Mouse (Mus musculus): ENCODE results near the gene Ankle1. TPM values are rescaled to one million over a fixed set of nuclear protein-coding genes. Genes with fewer than 3 reads are reported as not detected.
"Not testable (repeated sequence)": the region's sequence is repeated elsewhere in the genome, so short reads cannot be mapped to it uniquely, and the experiment has no call there.

Ankle1 gene
- polyA plus RNA-seq, 1 experiment from 2014 or later, result 26.4 TPM

DNA sequence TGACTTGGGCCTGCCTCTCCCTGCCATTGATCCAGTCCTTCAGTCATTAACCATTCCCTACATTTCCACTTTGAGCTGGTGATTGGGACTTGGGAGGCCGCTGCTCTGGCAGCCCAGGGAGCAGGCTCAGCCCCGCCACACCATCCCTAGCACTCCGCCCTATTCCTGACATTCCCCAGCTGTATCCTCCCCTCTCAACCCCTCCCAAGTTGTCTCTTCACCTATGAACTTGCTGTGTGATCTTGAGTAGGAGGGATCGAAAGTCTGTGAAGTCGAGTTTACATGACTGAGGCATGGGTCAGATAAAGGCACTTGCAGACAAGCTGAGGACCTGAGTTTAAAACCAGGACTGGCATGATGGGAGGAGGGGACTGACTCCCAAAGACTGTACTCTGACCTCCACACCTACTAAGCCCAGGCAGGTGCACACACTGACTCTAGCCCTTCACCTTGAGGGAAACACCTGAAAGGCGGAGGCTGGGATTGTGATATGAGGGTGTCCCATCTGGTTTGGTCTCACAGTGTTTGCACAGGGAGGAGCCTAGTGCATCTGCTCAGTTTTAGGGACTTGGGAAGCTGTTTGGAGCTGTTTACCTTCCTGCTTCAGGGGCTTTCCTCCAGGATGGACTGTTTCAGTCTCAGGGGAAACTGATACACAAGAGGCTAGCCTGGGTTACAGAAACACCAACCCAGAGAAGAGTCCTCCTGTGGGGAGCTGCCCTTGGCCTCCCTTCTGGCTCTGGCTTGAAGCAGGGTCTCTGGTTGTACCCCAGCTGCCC lies 2.5 kb upstream of the Ankle1 start:
- no peak for ATAC-seq (ENCODE audit: low FRiP score)

DNA sequence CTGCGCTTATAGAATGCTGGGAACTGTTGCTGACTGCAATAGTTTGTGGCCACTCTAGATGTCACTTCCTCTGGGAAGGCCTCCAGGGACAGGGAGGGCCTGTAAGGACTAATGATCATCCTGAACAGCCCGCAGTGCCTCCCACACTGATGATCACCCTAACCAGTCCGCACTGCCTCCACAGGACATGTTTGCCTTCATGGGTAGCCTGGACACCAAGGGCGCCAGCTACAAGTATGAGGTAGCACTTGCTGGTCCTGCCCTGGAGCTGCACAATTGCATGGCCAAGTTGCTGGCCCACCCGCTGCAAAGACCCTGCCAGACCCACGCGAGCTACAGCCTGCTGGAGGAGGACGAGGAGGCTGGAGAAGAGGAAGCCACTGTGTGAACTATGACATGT lies 1.8 kb upstream of the Ankle1 start:
- ATAC-seq (ENCODE audit: low FRiP score), result no peak
- H3K4me3 ChIP-seq, result no peak overlapping the region
- H3K9me3 ChIP-seq (replicated peaks), result no peaks in the 10 kb centered on the region
- peaks cover 16% of the 10 kb centered on the region for H3K4me1 ChIP-seq
- peaks cover 17% of the 10 kb centered on the region for H3K36me3 ChIP-seq
- no peaks in the 10 kb centered on the region for H3K27me3 ChIP-seq
- no peak overlapping the region for H3K9ac ChIP-seq
- 90% methylated on average over 8 of the region's 8 CpGs for WGBS
- no peak overlapping the region for H3K4me2 ChIP-seq (replicated peaks)
- H3K27ac ChIP-seq, result no peak overlapping the region

More for the DNA sequence above, 2.5 kb upstream of the Ankle1 start:
- 84% methylated on average over 6 of the region's 6 CpGs for WGBS
- no peak overlapping the region for H3K9ac ChIP-seq
- no peak overlapping the region for H3K27ac ChIP-seq
- H3K36me3 ChIP-seq, result peaks cover 16% of the 10 kb centered on the region
- H3K9me3 ChIP-seq (replicated peaks), result no peaks in the 10 kb centered on the region
- no peak overlapping the region for H3K4me2 ChIP-seq (replicated peaks)
- H3K4me1 ChIP-seq, result peaks cover 16% of the 10 kb centered on the region
- no peak overlapping the region for H3K4me3 ChIP-seq
- no peaks in the 10 kb centered on the region for H3K27me3 ChIP-seq

DNA sequence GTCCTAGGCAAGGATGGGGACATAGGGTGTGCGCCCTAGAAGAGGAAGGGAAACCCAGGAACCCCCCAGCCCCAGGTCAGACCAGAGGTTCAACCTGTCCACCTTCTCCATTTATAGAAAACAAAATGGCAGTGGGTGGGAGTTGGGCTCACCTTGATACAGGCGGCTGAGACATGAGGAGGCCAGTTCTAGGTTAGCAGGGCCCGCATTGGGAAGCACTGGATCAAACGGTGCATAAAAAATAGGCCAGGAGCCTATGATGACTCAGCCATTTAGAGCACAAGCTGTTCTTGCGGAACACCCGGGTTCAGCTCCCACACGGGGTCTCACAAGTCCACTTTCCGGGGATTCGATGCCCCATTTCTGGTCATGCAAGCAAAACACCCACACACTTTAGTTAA lies 859 bp upstream of the Ankle1 start:
- H3K9me3 ChIP-seq (replicated peaks), result no peaks in the 10 kb centered on the region
- H3K9ac ChIP-seq, result no peak overlapping the region
- peaks cover 17% of the 10 kb centered on the region; the same call in 1 of the 2 replicates for H3K36me3 ChIP-seq
- ATAC-seq (ENCODE audit: low FRiP score), result no peak
- no peak overlapping the region for H3K27ac ChIP-seq
- WGBS, result 86% methylated on average over 9 of the region's 9 CpGs
- peaks cover 16% of the 10 kb centered on the region for H3K4me1 ChIP-seq
- H3K27me3 ChIP-seq, result no peaks in the 10 kb centered on the region
- peak overlapping the region; percentile 82; the same call in 1 of the 2 replicates for H3K4me2 ChIP-seq (replicated peaks)
- H3K4me3 ChIP-seq, result 0 out of 2 replicates have a peak overlapping the region, but pooled peaks have one; percentile 49

DNA sequence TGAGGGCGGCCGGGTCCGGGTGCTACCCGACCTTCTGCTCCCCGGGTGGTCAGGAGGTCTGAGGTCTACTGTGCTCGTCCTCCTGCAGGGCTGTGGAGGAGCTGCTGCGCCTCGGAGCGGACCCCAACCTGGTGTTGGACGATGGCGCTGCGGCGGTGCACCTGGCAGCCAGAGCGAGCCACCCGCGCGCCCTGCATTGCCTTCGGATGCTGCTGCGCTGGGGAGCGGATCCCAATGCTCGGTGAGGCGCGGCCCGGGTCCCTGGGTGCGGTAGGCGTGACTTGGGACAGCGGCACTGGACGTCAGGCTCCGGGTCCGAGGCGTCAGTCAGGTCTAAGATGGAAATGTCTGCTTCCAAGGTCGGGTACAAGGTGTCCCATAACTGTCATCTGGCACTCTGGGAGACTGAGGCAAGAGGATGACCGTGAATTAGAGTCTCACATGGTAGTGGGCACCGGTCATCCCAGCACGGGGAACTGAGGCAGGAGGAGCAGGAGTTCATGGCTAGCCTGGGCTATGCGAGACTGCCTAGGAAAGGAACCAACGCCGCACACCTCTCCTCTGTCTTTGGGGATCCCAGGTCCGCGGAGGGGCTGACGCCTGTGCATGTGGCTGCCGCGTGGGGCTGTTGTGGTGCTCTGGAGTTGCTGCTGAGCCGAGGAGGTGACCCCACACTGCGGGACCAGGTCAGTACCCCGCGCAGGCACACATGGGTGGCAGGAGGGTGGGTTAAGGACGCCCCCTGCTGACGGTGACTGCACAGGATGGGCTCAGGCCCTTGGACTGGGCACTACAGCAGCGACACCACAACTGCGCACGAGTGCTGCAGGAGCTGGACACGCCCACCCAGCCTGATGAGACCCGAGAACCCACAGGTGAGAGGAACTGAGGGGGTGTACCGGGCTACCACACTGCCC lies 547 bp downstream of the Ankle1 start:
- H3K4me3 ChIP-seq, result peak overlapping the region; percentile 49
- WGBS, result under 1% methylated on average over 55 of the region's 55 CpGs
- peak overlapping the region; percentile 82 for H3K4me2 ChIP-seq (replicated peaks)
- H3K27me3 ChIP-seq, result no peaks in the 10 kb centered on the region
- ATAC-seq (ENCODE audit: low FRiP score), result peak; percentile 74
- peaks cover 16% of the 10 kb centered on the region for H3K4me1 ChIP-seq
- no peak overlapping the region for H3K27ac ChIP-seq
- peaks cover 17% of the 10 kb centered on the region; the same call in 1 of the 2 replicates for H3K36me3 ChIP-seq
- H3K9ac ChIP-seq, result peak overlapping the region; percentile 50
- no peaks in the 10 kb centered on the region for H3K9me3 ChIP-seq (replicated peaks)

DNA sequence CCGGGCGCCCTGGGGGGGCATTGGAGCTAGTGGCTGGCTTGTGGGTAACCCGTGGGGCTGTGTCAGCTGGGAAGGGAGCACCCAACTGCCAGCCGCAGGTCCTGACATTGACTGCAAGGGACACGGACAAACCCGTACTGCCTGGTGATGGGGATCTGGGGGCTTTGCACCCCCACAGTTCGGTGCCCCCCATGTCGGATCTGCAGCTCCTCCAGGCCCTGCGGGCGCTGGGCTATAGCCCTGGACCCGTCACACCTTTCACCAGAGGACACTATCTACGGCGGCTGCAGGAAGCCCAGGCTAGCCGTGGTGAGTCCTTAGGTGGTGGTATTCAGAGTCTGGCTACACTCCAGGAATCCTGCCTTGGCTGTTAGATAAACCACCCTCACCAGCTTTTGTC lies 1.6 kb downstream of the Ankle1 start:
- Histone ChIP-seq H3K4me3 (peak overlapping the region; percentile 49; the same call in 1 of the 2 replicates), H3K27ac (no peak overlapping the region), H3K27me3 (no peaks in the 10 kb centered on the region), H3K9me3 (replicated peaks) (no peaks in the 10 kb centered on the region), H3K9ac (no peak overlapping the region), H3K4me1 (peaks cover 19% of the 10 kb centered on the region), H3K36me3 (peaks cover 17% of the 10 kb centered on the region; the same call in 1 of the 2 replicates), H3K4me2 (replicated peaks) (peak overlapping the region; percentile 82; the same call in 1 of the 2 replicates)
- WGBS, result 93% methylated on average over 14 of the region's 14 CpGs
- ATAC-seq (ENCODE audit: low FRiP score), result no peak

DNA sequence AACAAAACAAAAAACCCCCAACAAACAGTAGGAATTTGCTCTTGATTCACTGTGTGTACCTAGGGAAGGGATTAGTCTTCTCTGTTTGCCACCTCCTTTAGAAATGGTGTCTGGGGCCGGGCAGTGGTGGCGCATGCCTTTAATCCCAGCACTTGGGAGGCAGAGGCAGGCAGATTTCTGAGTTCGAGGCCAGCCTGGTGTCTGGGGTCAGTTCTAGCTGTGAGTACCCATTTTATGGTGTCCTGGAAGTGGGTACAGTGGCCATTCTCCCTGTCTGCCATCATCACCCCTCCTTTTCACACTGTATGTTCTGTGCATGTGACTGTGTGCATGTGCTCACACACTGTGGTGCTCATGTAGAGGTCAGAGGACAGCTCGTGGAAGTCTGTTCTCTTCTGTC lies 2.4 kb downstream of the Ankle1 start:
- Histone ChIP-seq H3K4me1 (peaks cover 19% of the 10 kb centered on the region), H3K9me3 (replicated peaks) (no peaks in the 10 kb centered on the region), H3K4me2 (replicated peaks) (no peak overlapping the region), H3K9ac (no peak overlapping the region), H3K27me3 (no peaks in the 10 kb centered on the region), H3K36me3 (peaks cover 17% of the 10 kb centered on the region; the same call in 1 of the 2 replicates), H3K4me3 (no peak overlapping the region), H3K27ac (no peak overlapping the region)
- WGBS, result 95% methylated on average over 4 of the region's 4 CpGs
- no peak for ATAC-seq (ENCODE audit: low FRiP score)

DNA sequence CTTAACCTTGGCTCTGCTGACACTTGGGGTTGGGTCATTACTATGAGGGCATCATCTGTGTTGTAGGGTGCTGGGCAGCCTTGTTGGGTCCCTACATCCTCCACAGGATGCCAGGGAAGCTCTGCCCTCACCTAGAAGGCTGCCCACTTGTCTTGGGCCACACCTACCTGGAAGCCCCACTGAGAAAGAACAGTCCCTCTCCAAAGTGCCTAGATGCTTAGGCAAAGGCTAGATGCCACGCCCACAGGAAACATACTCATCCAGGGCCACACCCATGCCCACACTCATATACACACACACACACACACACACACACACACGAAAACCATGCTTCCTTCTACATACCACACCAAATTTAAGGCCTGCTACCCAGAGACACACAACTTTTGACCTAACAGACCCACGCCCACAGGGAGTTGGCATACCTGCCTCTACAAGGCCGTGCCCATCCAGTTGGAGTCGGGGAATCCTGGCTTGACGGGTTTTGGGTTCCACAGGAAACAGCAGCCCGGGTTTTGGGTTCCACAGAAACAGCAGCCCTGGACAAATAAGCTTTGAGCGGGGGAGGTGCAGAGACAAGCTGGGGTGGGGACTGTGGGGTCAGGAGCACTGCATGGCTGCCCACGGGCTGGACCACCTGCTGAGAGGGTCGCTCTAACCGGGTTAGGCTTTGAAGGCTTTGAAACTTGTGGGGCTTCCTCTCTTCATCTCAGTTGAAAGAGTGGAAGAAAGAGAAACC lies 5.9 kb downstream of the Ankle1 start:
- 46% methylated on average over 11 of the region's 11 CpGs for WGBS
- no peaks in the 10 kb centered on the region for H3K27me3 ChIP-seq
- H3K4me3 ChIP-seq, result no peak overlapping the region
- no peak overlapping the region for H3K27ac ChIP-seq
- H3K4me1 ChIP-seq, result peaks cover 10% of the 10 kb centered on the region
- H3K9ac ChIP-seq, result no peak overlapping the region
- no peak for ATAC-seq (ENCODE audit: low FRiP score)
- H3K36me3 ChIP-seq, result peaks cover 14% of the 10 kb centered on the region; the same call in 1 of the 2 replicates
- no peaks in the 10 kb centered on the region for H3K9me3 ChIP-seq (replicated peaks)
- H3K4me2 ChIP-seq (replicated peaks), result no peak overlapping the region

DNA sequence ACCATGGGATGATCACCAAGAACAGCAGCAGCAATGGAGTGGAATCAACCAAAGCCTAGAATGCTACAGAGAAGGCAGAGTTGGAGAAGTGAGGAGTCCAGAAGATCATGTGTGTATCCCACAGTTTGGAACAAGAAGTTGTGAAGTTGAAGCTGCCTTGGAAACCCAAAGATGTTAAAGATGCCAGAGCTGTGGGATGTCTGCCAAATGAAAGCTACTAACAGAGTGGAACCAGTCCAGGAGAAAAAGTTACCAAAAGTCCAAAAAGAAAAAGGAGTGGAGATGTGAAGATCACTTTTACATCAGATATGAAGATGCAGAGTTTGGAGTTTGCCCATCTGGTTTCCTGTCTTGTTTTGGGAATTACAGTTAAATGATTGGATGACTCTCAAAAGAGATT lies 16.3 kb downstream of the Ankle1 start:
- H3K4me3 ChIP-seq, result no peak overlapping the region
- H3K27me3 ChIP-seq, result no peaks in the 10 kb centered on the region
- H3K36me3 ChIP-seq, result no peaks in the 10 kb centered on the region
- 0 out of 2 replicates have a peak, but pooled peaks cover 11% of the 10 kb centered on the region for H3K9me3 ChIP-seq (replicated peaks)
- no peak for ATAC-seq (ENCODE audit: low FRiP score)
- no peak overlapping the region for H3K27ac ChIP-seq
- no peak overlapping the region for H3K4me2 ChIP-seq (replicated peaks)
- H3K9ac ChIP-seq, result no peak overlapping the region
- no peaks in the 10 kb centered on the region for H3K4me1 ChIP-seq

DNA sequence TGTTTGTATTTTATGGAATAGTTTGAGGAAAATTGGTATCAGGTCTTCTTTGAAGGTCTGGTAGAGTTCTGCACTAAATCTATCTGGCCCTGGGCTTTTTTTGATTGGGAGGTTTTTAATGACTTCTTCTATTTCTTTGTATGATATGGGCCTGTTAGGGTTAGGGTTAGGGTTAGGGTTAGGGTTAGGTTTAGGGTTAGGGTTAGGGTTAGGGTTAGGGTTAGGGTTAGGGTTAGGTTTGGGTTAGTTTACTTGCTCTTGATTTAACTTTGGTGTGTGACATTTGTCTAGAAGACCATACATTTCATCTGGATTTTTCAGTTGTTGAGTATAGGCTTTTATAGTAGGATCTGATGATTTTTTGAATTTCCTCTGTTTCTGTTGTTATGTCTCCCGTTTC lies 27.1 kb downstream of the Ankle1 start:
- not testable (repeated sequence) for H3K4me3 ChIP-seq; H3K27me3 ChIP-seq; H3K4me1 ChIP-seq; H3K9ac ChIP-seq; ATAC-seq (ENCODE audit: low FRiP score); H3K27ac ChIP-seq; H3K4me2 ChIP-seq (replicated peaks); H3K36me3 ChIP-seq; H3K9me3 ChIP-seq (replicated peaks)
- 83% methylated on average over 1 of the region's 1 CpGs for WGBS

DNA sequence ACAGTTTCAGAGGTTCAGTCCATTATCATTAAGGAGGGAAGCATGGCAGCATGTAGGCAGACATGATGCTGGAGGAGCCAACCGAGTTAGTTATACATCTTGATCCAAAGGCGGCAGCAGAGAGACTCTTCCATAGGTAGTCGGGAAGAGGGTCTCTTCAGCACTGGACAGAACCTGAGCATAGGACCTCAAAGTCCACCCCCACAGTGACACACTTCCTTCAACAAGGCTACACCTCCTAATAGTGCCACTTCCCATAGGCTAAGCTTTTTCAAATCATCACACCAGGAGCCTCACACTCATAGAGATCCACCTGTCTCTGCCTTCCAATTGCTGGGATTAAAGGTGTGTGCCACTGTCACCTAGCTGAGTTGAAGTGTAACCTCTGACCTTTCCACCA lies 31.2 kb downstream of the Ankle1 start:
- Histone ChIP-seq H3K9ac (no peak overlapping the region), H3K36me3 (no peaks in the 10 kb centered on the region), H3K4me1 (no peaks in the 10 kb centered on the region), H3K27ac (no peak overlapping the region), H3K27me3 (peaks cover 3% of the 10 kb centered on the region; the same call in 1 of the 2 replicates), H3K4me2 (replicated peaks) (no peak overlapping the region), H3K4me3 (no peak overlapping the region), H3K9me3 (replicated peaks) (0 out of 2 replicates have a peak, but pooled peaks cover 3% of the 10 kb centered on the region)
- WGBS, result 56% methylated on average over 3 of the region's 3 CpGs
- no peak for ATAC-seq (ENCODE audit: low FRiP score)

DNA sequence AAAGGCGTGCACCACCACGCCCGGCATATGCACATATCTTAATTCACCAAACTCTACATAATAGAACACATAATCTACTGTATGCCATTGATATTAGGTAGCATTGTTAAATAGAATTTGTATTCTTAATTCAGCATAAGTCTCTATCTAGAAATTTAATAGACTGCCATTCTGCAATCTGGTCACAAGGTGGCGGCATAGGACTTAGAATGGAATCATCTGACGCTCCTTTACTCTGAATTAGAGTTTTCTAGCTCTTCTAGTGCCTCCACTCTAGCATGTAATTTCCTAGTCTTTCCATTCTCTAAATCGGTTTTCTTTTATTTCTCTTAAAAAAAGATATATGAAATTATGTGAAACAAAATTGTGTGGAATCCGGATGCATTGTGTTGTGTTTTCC lies 35.6 kb downstream of the Ankle1 start:
- ATAC-seq (ENCODE audit: low FRiP score), result no peak
- H3K27ac ChIP-seq, result no peak overlapping the region
- under 1% methylated on average over 7 of the region's 7 CpGs for WGBS
- no peak overlapping the region for H3K4me2 ChIP-seq (replicated peaks)
- no peaks in the 10 kb centered on the region for H3K4me1 ChIP-seq
- H3K9me3 ChIP-seq (replicated peaks), result no peaks in the 10 kb centered on the region
- H3K27me3 ChIP-seq, result peaks cover 5% of the 10 kb centered on the region; the same call in 1 of the 2 replicates
- no peak overlapping the region for H3K9ac ChIP-seq
- H3K36me3 ChIP-seq, result no peaks in the 10 kb centered on the region
- no peak overlapping the region for H3K4me3 ChIP-seq

DNA sequence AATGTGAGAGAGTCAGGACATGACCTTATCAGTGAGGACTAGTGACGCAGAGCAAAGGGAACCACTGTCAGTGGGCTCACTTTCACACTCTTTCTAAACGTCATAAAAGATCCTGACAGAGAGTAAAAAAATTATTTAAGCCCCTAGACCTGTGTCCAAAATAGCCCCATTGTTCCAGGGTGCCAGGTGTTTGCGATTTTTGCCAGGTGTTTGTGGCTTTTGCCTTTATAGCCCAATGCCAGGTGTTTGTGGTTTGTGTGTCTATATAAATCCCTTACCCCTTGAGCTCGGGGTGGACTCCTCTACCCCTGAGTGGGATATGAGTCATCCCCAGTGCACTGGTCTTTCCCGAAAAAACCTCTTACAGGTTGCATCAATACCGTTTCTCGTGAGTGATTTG lies 39.3 kb downstream of the Ankle1 start:
- 84% methylated on average over 7 of the region's 7 CpGs for WGBS
- no peak overlapping the region for H3K9ac ChIP-seq

More for the DNA sequence above, 39.3 kb downstream of the Ankle1 start:
- H3K4me1 ChIP-seq, result no peaks in the 10 kb centered on the region
- H3K27me3 ChIP-seq, result peaks cover 5% of the 10 kb centered on the region; the same call in 1 of the 2 replicates
- ATAC-seq (ENCODE audit: low FRiP score), result no peak
- H3K9me3 ChIP-seq (replicated peaks), result no peaks in the 10 kb centered on the region
- no peaks in the 10 kb centered on the region for H3K36me3 ChIP-seq
- no peak overlapping the region for H3K4me3 ChIP-seq
- H3K27ac ChIP-seq, result no peak overlapping the region
- H3K4me2 ChIP-seq (replicated peaks), result no peak overlapping the region
